Mouse (Mus musculus): ENCODE measurements around the gene Syde2.

- TF ChIP-seq CTCF (IDR thresholded peaks at IDR 0.05; ENCODE audit: borderline replicate concordance, control insufficient read depth, extremely low read depth, insufficient read depth, low read length, poor library complexity) (no peak), POLR2A (IDR thresholded peaks at IDR 0.05; ENCODE audit: control insufficient read depth, extremely low read depth, insufficient read depth, low read length, poor library complexity) (no peak)
Measured at GRCm38 (mm10) chr3:146007872-146008271, 20.2 kb downstream of the Syde2 start.
